Mouse (Mus musculus) ovary, postnatal 36 days (tissue): ENCODE data around the gene Rps4x.
"Not testable (repeated sequence)": the region's sequence is repeated elsewhere in the genome, so short reads cannot be mapped to it uniquely, and the experiment has no call there.

Source experiments
- DNase-seq: peaks from one replicate; pipeline ENCODE4 v3.0.0; 2022; ENCODE audit warnings: low spot score, mixed read lengths

The Rps4x gene

DNA sequence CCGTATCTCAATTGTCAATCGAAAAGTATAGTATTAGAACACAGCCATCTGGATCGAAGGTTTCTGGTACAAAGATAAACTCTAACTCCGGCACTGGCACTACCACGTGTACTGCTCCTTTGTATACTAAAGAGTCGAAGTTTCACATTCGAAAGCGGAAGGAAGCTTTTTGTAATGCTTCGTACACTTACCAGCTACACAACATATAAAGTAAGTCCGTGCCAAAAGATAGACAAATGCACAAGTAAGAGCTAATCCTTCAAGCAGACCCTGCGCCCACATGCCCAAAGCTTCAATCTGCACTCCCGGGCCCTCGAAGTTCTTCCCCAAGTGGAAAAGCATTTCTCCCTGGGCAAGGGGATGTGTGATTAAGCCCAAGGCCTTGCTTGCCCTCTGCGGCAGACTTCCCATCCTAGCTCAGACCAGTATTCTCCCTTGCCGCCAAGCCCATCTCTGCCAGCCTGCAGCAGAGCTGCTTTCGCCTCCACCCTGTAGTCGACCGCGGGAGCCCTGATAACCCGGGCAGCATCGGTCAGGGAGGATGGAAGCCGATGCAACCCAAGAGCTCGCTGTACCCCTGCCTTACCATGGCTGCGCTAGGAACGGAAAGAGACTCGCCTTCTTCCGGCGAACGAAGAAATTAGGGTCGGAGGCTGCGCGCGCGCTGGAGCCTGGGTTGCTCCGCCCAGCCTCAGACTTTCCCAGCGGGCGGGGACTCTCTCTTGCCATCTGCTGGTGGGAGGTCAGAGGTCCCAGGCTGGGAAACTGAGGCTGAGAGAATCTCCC is at the start of gene Rps4x:
Rps4x (minus strand) TSS at position 683 of the 786 bp plus-strand sequence.
- DNase-seq, result peak; percentile 80

DNA sequence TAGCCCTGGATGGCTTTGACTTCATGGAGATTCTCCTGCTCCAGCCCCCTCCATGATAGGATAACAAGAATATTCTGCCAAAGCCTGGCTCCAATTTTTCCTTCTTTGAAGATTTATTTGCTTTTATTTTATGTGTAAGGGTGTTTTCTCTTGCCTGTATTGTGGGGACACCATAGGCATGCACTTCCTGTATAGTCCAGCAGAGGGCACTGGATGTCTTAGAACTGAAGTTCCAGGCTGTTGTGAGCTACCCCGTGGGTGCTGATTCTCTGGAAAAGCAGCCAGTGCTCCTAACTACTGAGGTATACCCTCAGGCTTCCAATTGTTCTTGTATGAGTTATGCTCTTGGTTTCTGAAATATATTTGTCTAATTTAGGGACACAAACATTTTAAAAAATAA is 29.9 kb upstream of the Rps4x start:
- no peak for DNase-seq

DNA sequence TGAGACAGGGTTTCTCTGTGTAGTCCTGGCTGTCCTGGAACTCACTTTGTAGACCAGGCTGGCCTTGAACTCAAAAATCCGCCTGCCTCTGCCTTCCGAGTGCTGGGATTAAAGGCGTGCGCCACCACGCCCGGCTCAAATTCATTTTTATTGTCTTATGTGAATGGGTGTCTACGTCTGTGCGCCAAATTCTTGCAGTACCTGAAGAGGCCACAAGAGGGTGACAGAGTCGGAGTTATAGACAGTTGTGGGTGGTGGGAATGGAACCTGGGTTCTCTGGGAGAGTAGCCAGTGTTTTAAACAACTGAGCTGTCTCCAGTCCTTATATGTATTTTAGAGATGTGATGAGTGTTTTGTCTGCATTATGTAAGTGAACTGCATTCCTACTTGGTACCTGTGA is 26.2 kb upstream of the Rps4x start:
- not testable (repeated sequence) for DNase-seq

DNA sequence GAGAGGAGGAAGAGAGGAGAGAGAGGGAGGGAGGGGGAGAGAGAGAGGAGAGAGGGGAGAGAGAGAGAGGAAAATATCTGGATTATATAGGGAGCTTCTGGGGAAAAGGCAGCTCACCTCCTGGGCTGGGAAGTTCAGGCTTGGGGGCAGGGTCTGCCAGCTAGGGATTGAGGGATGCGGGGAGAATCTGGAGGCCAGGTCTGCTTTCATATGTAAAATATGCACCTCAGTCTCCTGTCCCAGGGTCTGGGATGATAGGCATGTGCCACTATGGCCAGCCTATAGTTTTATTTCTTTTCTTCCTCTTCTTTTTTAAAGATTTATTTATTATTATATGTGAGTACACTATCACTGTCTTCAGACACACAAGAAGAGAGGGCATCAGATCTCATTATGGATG is 1.6 kb upstream of the Rps4x start:
- no peak for DNase-seq

DNA sequence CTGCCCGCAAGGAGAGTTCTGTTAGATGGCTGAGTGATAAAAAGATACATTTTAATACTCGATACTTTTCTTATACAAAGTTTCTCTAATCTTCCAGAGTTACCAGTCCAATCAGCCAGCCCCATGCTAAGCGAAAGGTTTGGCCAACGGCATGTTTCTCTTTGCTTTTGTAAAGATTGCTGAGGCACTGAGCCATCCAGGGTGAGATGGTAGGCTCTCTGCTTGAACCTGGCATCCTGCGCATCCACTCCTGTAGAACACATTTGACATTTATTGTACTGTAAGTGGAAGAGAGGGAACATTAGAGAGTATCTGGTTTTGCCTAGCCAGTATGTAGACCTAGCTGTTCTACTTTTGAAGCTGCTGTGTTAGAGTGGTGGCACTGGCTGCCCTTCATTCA is 387 bp upstream of the Rps4x start:
- DNase-seq, result no peak

DNA sequence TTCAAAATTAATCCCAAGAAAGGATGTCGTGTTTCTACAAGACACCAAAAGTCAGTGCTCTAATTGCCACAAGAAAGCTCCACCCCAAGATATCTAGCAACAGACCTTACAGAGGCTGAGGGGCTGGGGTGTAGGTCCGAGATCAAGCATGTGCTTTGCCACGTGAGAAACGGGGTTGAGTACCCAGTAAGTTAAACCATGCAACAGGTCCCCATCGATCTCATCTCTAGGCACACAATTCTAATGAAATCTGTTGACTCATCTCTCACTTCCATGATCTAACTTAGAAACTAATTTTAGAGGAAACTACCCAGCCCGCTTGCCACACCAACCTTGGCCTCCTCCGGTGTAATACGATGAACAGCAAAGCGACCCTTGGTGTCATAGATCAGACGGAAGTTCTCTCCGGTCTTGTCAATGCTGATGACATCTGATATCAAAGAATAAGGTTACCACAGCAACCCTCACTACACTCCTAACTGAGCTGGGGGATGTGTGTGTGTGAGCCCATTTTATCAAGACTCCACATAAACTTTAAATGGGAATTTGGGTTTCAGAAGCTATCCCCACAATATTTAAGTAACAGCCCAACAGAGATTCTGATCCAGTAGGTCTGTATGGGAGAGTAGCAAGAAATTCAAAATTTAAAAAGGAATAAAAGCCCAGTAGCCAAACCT is 2.0 kb downstream of the Rps4x start:
- DNase-seq, result no peak

DNA sequence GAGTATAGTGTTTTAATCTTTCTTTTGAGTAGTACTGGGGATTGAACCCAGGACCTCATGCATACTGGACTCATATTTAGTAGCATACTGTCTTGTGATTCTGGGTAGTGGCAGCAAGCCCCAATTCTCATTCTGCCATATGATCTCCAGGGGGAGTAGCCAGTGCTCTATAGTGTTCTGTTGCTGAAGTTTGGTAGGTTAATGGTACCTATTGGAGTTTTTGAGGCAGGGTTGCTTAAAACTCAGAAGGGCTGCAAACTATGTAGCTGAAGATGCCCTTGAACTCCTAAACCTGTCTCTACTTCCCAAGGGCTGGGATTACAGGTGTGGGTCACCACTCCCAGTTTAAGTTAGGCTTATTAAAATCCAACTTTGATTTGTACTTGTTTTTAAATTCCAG is 6.6 kb downstream of the Rps4x start:
- no peak for DNase-seq

DNA sequence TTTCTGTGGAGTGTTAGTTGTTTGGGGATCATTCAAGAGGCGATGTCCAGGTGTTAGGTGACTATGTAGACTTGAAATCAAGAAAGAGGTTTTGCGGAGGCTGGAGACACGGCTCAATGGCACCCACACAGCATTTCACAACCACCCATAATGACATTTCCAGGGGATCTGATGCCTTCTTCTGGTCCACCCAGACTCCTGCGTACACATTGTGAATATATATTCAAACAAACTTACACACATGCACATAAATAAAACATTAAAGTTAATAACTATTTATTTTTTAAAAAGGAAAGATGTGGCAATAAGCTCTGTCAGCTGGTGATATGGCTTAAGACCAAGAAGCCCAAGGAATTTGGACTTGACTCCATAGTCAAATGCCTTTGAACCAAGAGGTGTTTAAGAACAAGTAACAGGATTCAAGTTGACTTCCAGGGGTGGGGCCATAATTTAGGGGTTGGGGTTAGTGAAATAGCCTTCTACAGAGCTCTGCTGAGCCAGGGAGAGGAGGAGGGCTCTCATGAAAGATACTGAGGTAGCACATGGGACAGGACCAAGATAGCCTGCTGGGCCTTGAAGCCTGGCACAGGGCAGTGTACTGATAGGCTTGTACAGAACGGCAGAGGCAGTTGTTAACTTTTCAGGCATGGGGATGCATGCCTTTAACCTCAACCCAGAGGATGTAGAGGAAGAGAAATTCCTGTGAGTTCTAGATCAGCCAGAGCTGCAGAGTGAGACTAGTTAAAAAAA is 13.5 kb downstream of the Rps4x start:
- DNase-seq, result no peak

DNA sequence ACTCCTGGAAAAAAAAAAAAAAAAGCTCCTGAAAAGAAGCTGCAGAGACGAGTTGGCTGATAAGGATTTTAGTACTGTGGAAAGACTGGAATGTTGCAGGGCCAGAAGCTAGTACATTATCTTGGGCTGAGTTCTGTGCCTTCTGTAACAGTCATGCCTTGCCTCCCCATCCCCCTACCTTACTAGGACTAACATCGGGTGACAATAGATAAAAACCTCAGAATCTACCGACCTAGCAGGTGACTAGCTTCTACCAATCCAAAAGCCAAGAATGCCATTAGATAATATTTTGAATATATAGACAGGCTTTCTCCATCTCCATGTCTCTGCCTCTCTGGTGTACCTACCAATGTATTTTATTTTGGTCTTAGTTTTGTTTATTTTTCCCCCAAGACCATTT is 18.3 kb downstream of the Rps4x start:
- no peak for DNase-seq

DNA sequence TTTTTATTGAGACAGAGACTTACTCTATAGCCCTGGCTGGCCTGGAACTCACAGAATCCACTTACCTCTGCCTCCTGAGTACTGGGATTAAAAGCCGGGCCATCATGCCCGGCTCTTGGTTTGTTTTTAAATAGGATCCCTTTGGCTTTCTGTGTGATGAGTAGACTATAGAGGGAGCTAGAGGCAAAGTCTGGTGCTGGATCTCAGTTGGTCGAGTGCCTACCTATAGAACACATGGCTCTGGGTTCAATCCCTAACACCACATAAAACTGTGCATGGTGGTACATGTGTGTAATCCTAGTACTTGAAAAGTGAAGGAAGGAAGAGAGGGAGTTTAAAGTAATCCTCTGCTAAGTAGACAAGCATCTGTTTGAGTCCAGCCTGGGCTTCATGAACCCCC is 19.1 kb downstream of the Rps4x start:
- no peak for DNase-seq

DNA sequence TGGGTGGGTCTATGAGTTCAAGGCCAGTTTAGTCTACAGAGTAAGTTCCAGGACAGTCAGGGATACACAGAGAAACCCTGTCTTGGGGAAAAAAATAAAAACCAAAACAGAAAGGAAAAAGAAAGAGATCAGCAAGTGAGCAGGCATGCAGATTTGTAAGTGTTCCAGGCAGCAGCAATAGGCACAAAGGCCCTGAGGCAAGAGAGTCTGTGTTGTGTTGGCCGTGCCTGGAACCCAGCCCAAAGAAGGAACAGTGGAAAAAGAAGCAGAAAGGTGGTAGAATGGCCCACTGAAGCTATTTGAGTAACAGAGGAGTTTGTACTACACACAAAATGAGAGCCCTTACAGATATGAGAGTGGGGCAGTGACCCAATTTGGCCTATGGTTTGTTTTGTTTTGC is 19.5 kb downstream of the Rps4x start:
- no peak for DNase-seq

DNA sequence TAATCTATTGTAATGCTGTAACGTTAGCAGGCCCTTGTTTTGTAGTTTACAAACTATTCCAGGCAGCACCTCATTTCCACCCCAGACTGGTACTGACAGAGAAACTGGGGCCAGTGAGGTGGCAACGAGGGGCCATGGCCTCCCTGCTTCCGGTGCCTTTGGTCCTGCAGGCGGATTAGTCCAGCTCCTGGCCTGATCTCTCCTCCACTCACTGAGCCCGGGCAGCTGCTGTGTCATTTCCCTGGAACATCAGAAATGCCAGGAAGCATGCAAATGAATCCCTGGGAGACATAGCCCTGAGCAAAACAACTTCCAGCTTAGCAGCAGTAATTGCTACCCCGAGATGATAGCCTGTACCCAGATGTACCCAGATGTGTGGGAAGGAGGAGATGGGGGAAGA is 22.2 kb downstream of the Rps4x start:
- DNase-seq, result no peak

DNA sequence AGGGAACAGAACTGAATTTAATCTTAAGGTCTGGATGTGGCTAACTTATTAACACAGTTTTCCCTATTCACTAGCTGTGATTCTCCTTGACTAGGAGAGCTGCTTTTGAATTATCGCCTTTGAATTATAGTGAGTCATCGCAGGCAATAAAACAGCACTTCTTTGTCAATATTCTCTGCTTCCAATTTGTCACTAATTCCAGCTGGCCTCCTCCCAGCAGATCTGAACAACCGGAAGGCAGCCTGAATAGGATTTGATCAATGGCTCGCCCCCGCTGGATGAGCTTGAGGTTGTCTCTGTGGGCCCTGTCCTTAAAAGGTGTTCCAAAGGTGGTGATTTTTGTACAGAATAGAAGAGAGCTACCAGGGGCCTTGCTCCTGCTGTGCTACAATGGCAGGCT is 22.7 kb downstream of the Rps4x start:
- DNase-seq, result no peak

DNA sequence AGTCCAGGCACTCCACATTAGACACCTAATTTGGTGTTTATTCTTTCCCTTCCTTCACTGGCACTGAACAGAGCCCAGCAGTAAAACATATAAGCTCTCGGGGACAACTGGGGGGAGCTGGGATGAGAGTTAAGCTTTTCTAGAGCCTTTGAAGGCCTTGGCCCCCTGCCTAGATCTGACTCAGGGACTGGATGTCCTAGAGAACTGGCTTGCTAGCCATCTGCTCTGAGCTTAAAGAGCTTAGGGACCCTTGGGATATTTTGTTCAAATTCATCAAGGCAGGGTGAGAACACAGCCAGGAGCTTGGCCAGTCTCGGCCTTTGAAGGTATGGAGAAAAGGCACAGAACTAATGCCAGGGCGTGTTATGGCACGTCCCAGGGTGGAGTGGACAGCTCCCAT is 25.7 kb downstream of the Rps4x start:
- DNase-seq, result no peak

DNA sequence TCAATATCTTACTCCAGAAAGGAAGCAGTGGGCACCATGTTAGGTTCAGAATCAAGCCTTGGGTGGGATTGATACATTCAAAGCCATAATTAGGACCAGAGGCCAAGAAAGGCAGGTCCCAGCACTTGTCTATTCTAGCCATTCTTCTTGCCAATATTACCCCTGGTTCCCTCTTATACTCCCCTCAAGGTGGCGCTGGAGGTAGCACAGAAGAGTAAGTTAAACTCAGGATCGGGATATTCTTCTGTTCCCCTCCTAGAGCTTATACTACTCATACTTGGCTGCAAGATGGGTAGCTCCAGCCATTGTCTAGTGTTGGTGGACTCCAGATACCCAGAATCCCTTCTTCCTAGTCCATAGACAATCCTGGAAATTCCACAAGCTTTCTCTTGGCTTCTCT is 26.1 kb downstream of the Rps4x start:
- DNase-seq, result no peak

DNA sequence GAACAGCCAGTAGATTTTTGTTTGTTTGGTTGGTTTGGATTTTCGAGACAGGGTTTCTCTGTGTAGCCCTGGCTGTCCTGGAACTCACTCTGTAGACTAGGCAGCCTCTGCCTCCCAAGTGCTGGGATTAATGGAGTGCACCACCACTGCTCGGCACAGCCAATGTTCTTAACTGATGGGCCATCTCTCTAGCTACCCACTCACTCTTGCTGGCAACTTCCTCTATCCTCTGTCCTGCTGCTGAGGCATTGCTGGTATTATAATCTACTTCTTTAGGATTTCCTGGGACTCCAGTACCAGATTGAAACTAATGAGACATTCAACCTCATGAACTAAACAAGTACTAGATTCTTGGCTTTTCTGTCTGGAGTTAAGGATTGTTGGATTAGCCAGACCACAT is 28.7 kb downstream of the Rps4x start:
- no peak for DNase-seq

DNA sequence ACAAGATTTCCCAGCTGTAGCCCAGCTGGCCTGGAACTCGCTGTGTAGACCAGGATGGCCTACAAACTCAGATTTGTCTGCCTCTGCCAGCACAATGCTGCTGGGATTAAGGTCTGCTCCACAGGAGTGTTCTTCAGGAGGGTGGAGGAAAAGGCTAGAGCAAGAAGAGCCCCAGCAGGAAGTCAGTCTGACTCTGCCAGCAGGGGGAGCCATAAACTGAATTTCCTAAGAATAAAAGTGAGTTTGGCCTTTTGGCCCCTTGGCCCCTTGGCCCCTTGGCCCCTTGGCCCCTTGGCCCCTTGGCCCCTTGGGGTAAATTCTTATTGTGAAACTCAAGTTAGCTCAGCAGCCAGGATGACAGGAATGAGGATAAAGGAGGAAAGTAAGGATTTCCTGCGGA is 29.4 kb downstream of the Rps4x start:
- peak; percentile 12 for DNase-seq

DNA sequence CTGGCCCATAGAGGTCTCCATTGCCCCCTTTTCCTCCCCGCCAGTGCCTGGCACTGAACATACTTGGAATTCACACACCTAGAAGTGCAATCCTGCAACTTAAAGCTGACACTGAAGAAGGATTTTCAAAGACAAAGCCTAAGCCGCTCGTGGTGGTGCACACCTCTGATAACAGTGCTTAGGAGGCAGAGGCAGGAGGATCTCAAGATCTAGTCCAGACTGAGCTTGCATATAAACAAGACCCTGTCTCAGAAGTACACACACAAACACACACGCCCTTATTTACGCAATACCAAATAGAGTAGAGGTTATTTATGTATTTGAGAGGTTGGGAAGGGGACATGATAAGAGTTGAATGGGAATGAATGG is 31.8 kb downstream of the Rps4x start:
- no peak for DNase-seq

DNA sequence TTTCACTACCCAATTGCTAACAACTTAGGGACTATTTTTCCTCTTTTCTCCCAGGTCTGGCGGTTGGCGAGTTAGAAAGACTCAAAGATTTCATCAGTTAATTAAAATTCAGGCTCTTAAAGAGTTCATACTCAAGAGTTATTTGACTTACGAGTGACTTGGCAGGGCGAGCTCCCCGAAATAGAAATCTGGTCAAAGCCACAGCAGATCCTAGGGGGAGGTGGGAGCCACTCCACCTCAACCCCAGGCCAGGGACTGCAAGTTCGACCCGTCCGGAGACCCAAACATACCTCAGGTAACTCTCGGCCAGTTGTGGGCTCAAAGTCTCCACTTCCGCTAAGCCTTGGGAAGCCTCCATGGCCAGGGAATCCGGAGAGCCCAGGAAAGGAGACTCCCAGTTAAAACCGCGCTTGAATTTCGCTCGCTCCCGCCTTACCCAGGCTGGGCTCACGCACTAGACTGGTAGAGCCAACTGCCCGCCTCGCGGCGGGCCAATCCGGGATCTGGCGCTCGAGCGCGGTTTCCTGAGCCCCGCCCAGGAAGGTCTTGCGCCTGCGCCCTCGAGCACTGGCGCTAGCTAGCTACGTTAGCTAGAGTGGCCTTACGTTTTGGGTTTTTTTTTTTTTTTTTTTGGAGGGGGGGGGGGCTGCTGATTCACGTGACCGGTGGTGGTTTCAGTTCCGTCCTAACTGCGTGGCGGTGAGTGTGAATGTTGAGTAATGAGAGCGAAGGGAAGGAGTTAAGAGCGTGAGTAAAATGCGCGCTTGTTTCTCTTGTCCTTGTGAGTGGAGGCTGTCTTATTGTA is 32.4 kb downstream of the Rps4x start, which contains the start of gene Ercc6l:
Ercc6l (minus strand) TSS at position 474 of the 805 bp plus-strand sequence.
- peak; percentile 90 for DNase-seq

DNA sequence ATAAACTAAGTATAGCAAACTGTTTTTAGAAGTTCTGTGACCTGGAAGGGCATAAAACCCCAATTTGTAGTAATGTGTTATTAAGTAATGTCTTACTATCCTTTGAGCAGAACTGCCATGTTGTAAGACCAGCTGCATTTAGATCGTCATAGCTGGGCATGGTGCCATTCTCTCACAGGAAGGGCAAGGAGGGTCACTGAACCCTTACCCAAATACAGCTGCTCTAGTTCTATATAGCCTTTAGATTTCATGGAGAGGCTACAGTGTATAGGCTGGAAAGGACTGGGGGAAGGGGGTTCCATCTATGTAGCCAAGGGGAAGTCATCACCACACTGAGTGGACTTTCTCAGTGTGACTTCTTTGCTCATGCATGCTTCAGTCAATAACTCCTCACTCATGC is 48.0 kb downstream of the Rps4x start:
- no peak for DNase-seq
